Mouse (Mus musculus): ENCODE measurements at regions not wholly inside any gene's neighbourhood (a gene's known extent, or its start where the extent isn't known, plus 50 kb on each side); places are given as distances from the start of the nearest gene placed in this dataset.

DNA sequence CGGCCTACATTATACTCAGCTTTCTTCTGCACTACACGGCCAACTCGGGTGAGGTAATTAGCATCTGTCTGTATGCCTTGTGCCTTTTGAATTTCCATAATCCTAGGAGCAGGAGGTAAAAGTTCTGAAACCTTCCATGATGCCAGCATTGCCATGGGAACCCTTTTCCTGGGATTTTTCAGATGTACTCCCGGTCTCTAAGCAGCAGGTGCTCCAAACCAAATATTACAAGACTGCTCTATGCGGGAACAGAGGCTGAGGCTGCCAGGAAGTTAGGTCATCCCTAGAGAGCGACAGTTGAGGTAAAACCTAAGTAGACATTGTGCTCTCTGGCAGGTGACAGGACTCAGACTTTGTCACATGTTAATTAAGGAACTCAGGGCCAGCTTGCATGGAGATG, 501.0 kb upstream of the Mgmt start:
- TF ChIP-seq CTCF (IDR thresholded peaks at IDR 0.05; ENCODE audit: insufficient read depth, low read length): no peak
- TF ChIP-seq POLR2A (IDR thresholded peaks at IDR 0.05; ENCODE audit: borderline replicate concordance, extremely low read depth, low read depth, low read length): no peak

Data from lung, adult 2 months (tissue).